25 mouse cellular contexts compared by ENCODE assay signal in the genomic region with DNA sequence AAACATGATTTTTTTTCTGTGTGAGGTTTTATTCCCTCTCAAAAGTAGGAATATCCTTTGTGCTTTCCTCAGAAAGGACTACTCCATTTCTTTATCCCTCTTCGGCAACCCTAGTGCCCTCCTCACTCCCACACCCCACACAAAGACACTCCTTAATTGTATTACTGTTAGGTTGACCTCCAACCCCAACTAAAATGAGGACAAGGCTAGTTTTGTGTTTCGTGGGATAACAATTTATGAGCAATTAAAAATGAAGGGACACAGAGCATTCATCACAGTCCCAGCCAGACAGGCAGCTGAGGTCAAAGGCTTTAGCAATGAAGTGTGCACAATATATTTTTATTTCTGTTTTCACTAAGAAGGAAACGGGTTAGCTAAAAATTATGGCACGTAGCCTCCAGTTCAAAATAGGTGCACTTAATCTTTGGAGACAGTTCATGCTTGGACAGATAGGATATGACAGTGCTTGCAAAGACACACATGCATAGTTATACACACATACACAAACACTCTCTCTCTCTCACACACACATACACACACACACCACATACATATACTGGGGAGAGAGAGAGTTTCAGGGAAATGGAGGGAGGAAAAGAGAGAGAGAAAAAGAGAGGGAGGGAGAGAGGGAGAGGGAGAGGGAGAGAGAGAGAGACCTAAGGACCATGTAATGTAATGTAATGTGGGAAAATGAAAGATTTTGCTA.
A peak's percentile ranks its signal among the peaks of the same experiment; 100 is the strongest.
DNase-seq lines count a peak whose midpoint lies in the region; ATAC-seq and TF ChIP-seq lines count a peak whose summit lies in the region.
"Had no signal": no experiment of that assay in that cellular context is flagged by ENCODE, and none has a peak within 500 bp of the region (broad histone marks: within the 10 kb centered on the region; RNA-seq: fewer than 3 reads in every experiment).

No protein-coding gene starts in this region.

- 24% methylated on average over 4 of the region's 4 CpGs for WGBS in embryonic facial prominence, embryonic 11.5 days
- WGBS in embryonic facial prominence, embryonic 10.5 days = 26% methylated on average over 4 of the region's 4 CpGs
- 16% methylated on average over 4 of the region's 4 CpGs for WGBS in kidney, postnatal 0 days
- WGBS in kidney, embryonic 15.5 days = 14% methylated on average over 4 of the region's 4 CpGs
- WGBS in limb, embryonic 10.5 days = 12% methylated on average over 4 of the region's 4 CpGs
- 10% methylated on average over 4 of the region's 4 CpGs for WGBS in neural tube, embryonic 14.5 days

- H3K4me3 ChIP-seq in embryonic facial prominence, embryonic 11.5 days (ENCODE audit: low read depth, low read length) = no peak overlapping the region
- H3K4me3 ChIP-seq in embryonic facial prominence, embryonic 10.5 days = no peak overlapping the region
- H3K4me3 ChIP-seq in kidney, postnatal 0 days (replicated peaks; ENCODE audit: low read depth, low read length) = no peak overlapping the region
- H3K4me3 ChIP-seq in kidney, embryonic 15.5 days (replicated peaks) = no peak overlapping the region
- H3K4me3 ChIP-seq in limb, embryonic 10.5 days = no peak overlapping the region
- H3K4me3 ChIP-seq in neural tube, embryonic 14.5 days (ENCODE audit: low read depth, low read length) = no peak overlapping the region
- H3K4me3 ChIP-seq: embryonic facial prominence, embryonic 15.5 days; gastrocnemius, adult 2 months; intestine, embryonic 15.5 days; left cerebral cortex, adult 2 months; limb, embryonic 13.5 days; liver, embryonic 12.5 days had no signal

- no peaks in the 10 kb centered on the region for H3K9me3 ChIP-seq in embryonic facial prominence, embryonic 11.5 days (replicated peaks; ENCODE audit: control insufficient read depth, low read length)
- H3K9me3 ChIP-seq in embryonic facial prominence, embryonic 10.5 days = no peaks in the 10 kb centered on the region
- no peaks in the 10 kb centered on the region for H3K9me3 ChIP-seq in kidney, postnatal 0 days (replicated peaks; ENCODE audit: low read length)
- H3K9me3 ChIP-seq in kidney, embryonic 15.5 days (replicated peaks) = no peaks in the 10 kb centered on the region
- H3K9me3 ChIP-seq in limb, embryonic 10.5 days (replicated peaks) = no peaks in the 10 kb centered on the region
- no peaks in the 10 kb centered on the region for H3K9me3 ChIP-seq in neural tube, embryonic 14.5 days (ENCODE audit: control insufficient read depth, low read length)
- H3K9me3 ChIP-seq: embryonic facial prominence, embryonic 15.5 days; intestine, embryonic 15.5 days; limb, embryonic 13.5 days; liver, embryonic 12.5 days had no signal

- no peak overlapping the region for H3K27ac ChIP-seq in embryonic facial prominence, embryonic 11.5 days (replicated peaks; ENCODE audit: low read depth, low read length)
- H3K27ac ChIP-seq in embryonic facial prominence, embryonic 10.5 days (replicated peaks) = no peak overlapping the region
- no peak overlapping the region for H3K27ac ChIP-seq in kidney, postnatal 0 days
- H3K27ac ChIP-seq in kidney, embryonic 15.5 days = no peak overlapping the region
- H3K27ac ChIP-seq in limb, embryonic 10.5 days = peak overlapping the region; percentile 58
- H3K27ac ChIP-seq in neural tube, embryonic 14.5 days (ENCODE audit: low read depth, low read length) = no peak overlapping the region
- H3K27ac ChIP-seq: embryonic facial prominence, embryonic 15.5 days; gastrocnemius, adult 2 months; intestine, embryonic 15.5 days; left cerebral cortex, adult 2 months; limb, embryonic 13.5 days; liver, embryonic 12.5 days had no signal

- no peak overlapping the region for H3K9ac ChIP-seq in embryonic facial prominence, embryonic 11.5 days (replicated peaks; ENCODE audit: low read length)
- H3K9ac ChIP-seq in kidney, postnatal 0 days (ENCODE audit: low read depth, low read length) = no peak overlapping the region
- no peak overlapping the region for H3K9ac ChIP-seq in kidney, embryonic 15.5 days
- H3K9ac ChIP-seq in neural tube, embryonic 14.5 days (replicated peaks; ENCODE audit: low read depth, low read length) = no peak overlapping the region
- H3K9ac ChIP-seq: embryonic facial prominence, embryonic 15.5 days; intestine, embryonic 15.5 days; limb, embryonic 13.5 days; liver, embryonic 12.5 days had no signal

- no peaks in the 10 kb centered on the region for H3K36me3 ChIP-seq in embryonic facial prominence, embryonic 11.5 days (replicated peaks; ENCODE audit: control insufficient read depth, insufficient read depth, low read depth, low read length)
- no peaks in the 10 kb centered on the region for H3K36me3 ChIP-seq in embryonic facial prominence, embryonic 10.5 days (replicated peaks)
- no peaks in the 10 kb centered on the region for H3K36me3 ChIP-seq in kidney, postnatal 0 days (ENCODE audit: insufficient read depth, low read length)
- H3K36me3 ChIP-seq in kidney, embryonic 15.5 days = no peaks in the 10 kb centered on the region
- no peaks in the 10 kb centered on the region for H3K36me3 ChIP-seq in limb, embryonic 10.5 days
- no peaks in the 10 kb centered on the region for H3K36me3 ChIP-seq in neural tube, embryonic 14.5 days (ENCODE audit: control insufficient read depth, insufficient read depth, low read length)
- H3K36me3 ChIP-seq: embryonic facial prominence, embryonic 15.5 days; intestine, embryonic 15.5 days; limb, embryonic 13.5 days; liver, embryonic 12.5 days had no signal

- ATAC-seq in embryonic facial prominence, embryonic 11.5 days (replicated peaks; ENCODE audit: insufficient number of reproducible peaks, low FRiP score, low TSS enrichment, low read depth) = peak; percentile 75
- ATAC-seq in kidney, postnatal 0 days (replicated peaks; ENCODE audit: low FRiP score, low read depth) = no peak
- ATAC-seq in kidney, embryonic 15.5 days (replicated peaks; ENCODE audit: low FRiP score) = no peak
- peak; percentile 44; the same call in 1 of the 2 replicates for ATAC-seq in neural tube, embryonic 14.5 days (ENCODE audit: low read depth)
- ATAC-seq in CD4-positive, CD25-positive, alpha-beta regulatory T cell, adult 4 months = no peak
- ATAC-seq: hindbrain, embryonic 16.5 days; intestine, embryonic 15.5 days; liver, embryonic 12.5 days had no signal

- H3K4me2 ChIP-seq in embryonic facial prominence, embryonic 11.5 days (ENCODE audit: low read depth, low read length) = no peak overlapping the region
- H3K4me2 ChIP-seq in kidney, postnatal 0 days (ENCODE audit: low read length) = no peak overlapping the region
- H3K4me2 ChIP-seq in kidney, embryonic 15.5 days = no peak overlapping the region
- no peak overlapping the region for H3K4me2 ChIP-seq in neural tube, embryonic 14.5 days (ENCODE audit: low read depth, low read length)
- H3K4me2 ChIP-seq: embryonic facial prominence, embryonic 15.5 days; intestine, embryonic 15.5 days; limb, embryonic 13.5 days; liver, embryonic 12.5 days had no signal

- H3K4me1 ChIP-seq in embryonic facial prominence, embryonic 11.5 days (ENCODE audit: control insufficient read depth, insufficient read depth, low read length) = no peaks in the 10 kb centered on the region
- peaks cover 8% of the 10 kb centered on the region; the same call in 1 of the 2 replicates for H3K4me1 ChIP-seq in embryonic facial prominence, embryonic 10.5 days
- H3K4me1 ChIP-seq in kidney, postnatal 0 days (replicated peaks; ENCODE audit: insufficient read depth, low read length) = no peaks in the 10 kb centered on the region
- no peaks in the 10 kb centered on the region for H3K4me1 ChIP-seq in kidney, embryonic 15.5 days
- H3K4me1 ChIP-seq in limb, embryonic 10.5 days = peaks cover 20% of the 10 kb centered on the region
- no peaks in the 10 kb centered on the region for H3K4me1 ChIP-seq in neural tube, embryonic 14.5 days (ENCODE audit: control insufficient read depth, insufficient read depth, low read length)
- H3K4me1 ChIP-seq: embryonic facial prominence, embryonic 15.5 days; intestine, embryonic 15.5 days; limb, embryonic 13.5 days; liver, embryonic 12.5 days had no signal

- H3K27me3 ChIP-seq in embryonic facial prominence, embryonic 11.5 days (ENCODE audit: control insufficient read depth, insufficient read depth, low read length) = no peaks in the 10 kb centered on the region
- H3K27me3 ChIP-seq in embryonic facial prominence, embryonic 10.5 days (replicated peaks; ENCODE audit: low read depth, poor library complexity, severe bottlenecking) = no peaks in the 10 kb centered on the region
- H3K27me3 ChIP-seq in kidney, postnatal 0 days (ENCODE audit: insufficient read depth, low read length) = no peaks in the 10 kb centered on the region
- no peaks in the 10 kb centered on the region for H3K27me3 ChIP-seq in kidney, embryonic 15.5 days
- no peaks in the 10 kb centered on the region for H3K27me3 ChIP-seq in limb, embryonic 10.5 days (ENCODE audit: low read depth, poor library complexity, severe bottlenecking)
- H3K27me3 ChIP-seq in neural tube, embryonic 14.5 days (ENCODE audit: control insufficient read depth, insufficient read depth, low read length) = no peaks in the 10 kb centered on the region
- H3K27me3 ChIP-seq: embryonic facial prominence, embryonic 15.5 days; intestine, embryonic 15.5 days; limb, embryonic 13.5 days; liver, embryonic 12.5 days had no signal

- TF ChIP-seq CTCF in kidney, postnatal 0 days (IDR thresholded peaks at IDR 0.05; ENCODE audit: low read depth) = no peak

- no peak for DNase-seq in embryonic facial prominence, embryonic 11.5 days (ENCODE audit: low spot score)
- DNase-seq in embryonic facial prominence, embryonic 10.5 days (ENCODE audit: low spot score) = no peak
- peak; percentile 9 for DNase-seq in kidney, postnatal 0 days (ENCODE audit: low spot score)
- DNase-seq in limb, embryonic 10.5 days (ENCODE audit: low spot score) = no peak
- DNase-seq in ovary, postnatal 36 days (ENCODE audit: low spot score) = no peak
- DNase-seq: adrenal gland, postnatal 36 days; cerebellum, adult 9-10 months; gastrocnemius, adult 2 months; heart, postnatal 4 days; kidney, adult 8-10 months; lung, adult 18-20 months; lung, postnatal 14 days; midbrain, embryonic 14.5 days; right cerebral cortex, postnatal 25 days; spleen, adult 18-20 months; thymus, postnatal 14 days had no signal

Comparison
In these comparisons a context has a peak if more than half of its experiments do, and no peak if none do; other contexts are left out.
1. ATAC-seq: peak in embryonic facial prominence, embryonic 11.5 days (single experiment) and neural tube, embryonic 14.5 days (single experiment); none in kidney, postnatal 0 days (single experiment), kidney, embryonic 15.5 days (single experiment) and CD4-positive, CD25-positive, alpha-beta regulatory T cell, adult 4 months (single experiment).